Mouse (Mus musculus) cortical plate, adult 2 months (tissue): ENCODE measurements around the gene Tsga13.

Experiments
- CTCF ChIP-seq: fragments of 200-500 bp; IDR thresholded peaks from 2 replicates; pipeline ENCODE4 v1.5.1; 2011; ENCODE audit warnings: mild to moderate bottlenecking, control low read depth, low read length; ENCODE audit not compliant: insufficient read depth; ENCODE audit errors: extremely low read depth
- POLR2A ChIP-seq: fragments of 200-500 bp; IDR thresholded peaks from 2 replicates; pipeline ENCODE4 v1.6.1; 2011; ENCODE audit warnings: mild to moderate bottlenecking, low read length, control low read depth; ENCODE audit not compliant: insufficient read depth; ENCODE audit errors: extremely low read depth

DNA sequence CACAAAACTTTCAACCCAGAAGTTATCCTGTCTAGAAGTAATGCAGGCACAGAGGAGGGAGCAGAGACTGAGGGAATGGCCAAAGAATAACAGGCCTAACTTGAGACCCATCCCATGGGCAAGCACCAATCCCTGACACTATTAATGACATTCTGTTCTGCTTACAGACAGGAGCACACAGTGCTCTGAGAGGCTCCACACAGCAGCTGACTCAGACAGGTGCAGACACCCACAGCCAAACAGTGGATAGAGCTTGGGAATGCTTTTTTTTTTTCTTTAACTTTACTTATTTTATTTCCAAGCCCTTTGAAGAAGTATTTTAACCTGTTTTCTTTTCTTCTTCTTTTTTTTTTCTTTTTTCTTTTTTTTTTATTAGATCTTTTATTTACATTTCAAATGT is 23.6 kb downstream of the Tsga13 start:
- TF ChIP-seq POLR2A: no peak
- TF ChIP-seq CTCF: no peak
